In genomic region chr5:4731064-4731463, GRCm38 (mm10) we compare ENCODE assay signal across 8 mouse cellular contexts.
"Had no signal": no experiment of that assay in that cellular context is flagged by ENCODE, and none has a peak within 500 bp of the region (broad histone marks: within the 10 kb centered on the region; RNA-seq: fewer than 3 reads in every experiment).

No protein-coding gene starts in this region.

- H3K4me2 ChIP-seq: limb, embryonic 13.5 days; midbrain, embryonic 15.5 days had no signal

- H3K27me3 ChIP-seq: limb, embryonic 13.5 days; midbrain, embryonic 15.5 days had no signal

- H3K9ac ChIP-seq: limb, embryonic 13.5 days; liver, embryonic 14.5 days; midbrain, embryonic 15.5 days had no signal

- H3K36me3 ChIP-seq: limb, embryonic 13.5 days; midbrain, embryonic 15.5 days had no signal

- H3K27ac ChIP-seq: limb, embryonic 13.5 days; liver, embryonic 14.5 days; midbrain, embryonic 15.5 days had no signal

- DNase-seq: left cerebral cortex, postnatal 4 days; lung, adult 18-20 months; lung, postnatal 36 days; right cerebral cortex, postnatal 14 days; thymus, postnatal 14 days had no signal

- H3K9me3 ChIP-seq: limb, embryonic 13.5 days; midbrain, embryonic 15.5 days had no signal

- H3K4me3 ChIP-seq: limb, embryonic 13.5 days; midbrain, embryonic 15.5 days had no signal
